Mouse (Mus musculus) ES-Bruce4 (cell line): ENCODE measurements around the gene Gdap2. TPM values are rescaled to one million over a fixed set of nuclear protein-coding genes. Genes with fewer than 3 reads are reported as not detected.

Source experiments
- H3K27ac ChIP-seq: 2 replicates; pipeline ENCODE4 v1.5.1; 2012; ENCODE audit warnings: low read length, inconsistent platforms; ENCODE audit not compliant: insufficient read depth
- H3K27me3 ChIP-seq: 2 replicates; pipeline ENCODE4 v1.6.1; 2012; ENCODE audit warnings: mild to moderate bottlenecking, low read length, inconsistent platforms; ENCODE audit not compliant: control insufficient read depth, poor library complexity, insufficient read depth, severe bottlenecking
- H3K36me3 ChIP-seq: 2 replicates; pipeline ENCODE4 v1.6.1; 2012; ENCODE audit warnings: inconsistent platforms, mild to moderate bottlenecking, low read length, moderate library complexity; ENCODE audit not compliant: control insufficient read depth, poor library complexity, insufficient read depth, severe bottlenecking
- H3K4me1 ChIP-seq: one replicate; pipeline ENCODE4 v1.8.1; 2011; ENCODE audit warnings: low read length; ENCODE audit not compliant: control insufficient read depth, insufficient read depth
- H3K4me3 ChIP-seq: 2 replicates; pipeline ENCODE4 v1.5.1; 2011; ENCODE audit warnings: low read depth, mild to moderate bottlenecking, low read length
- H3K9ac ChIP-seq: 2 replicates; pipeline ENCODE4 v1.6.1; 2012; ENCODE audit warnings: low read depth, mild to moderate bottlenecking, inconsistent platforms; ENCODE audit not compliant: poor library complexity, severe bottlenecking
- H3K9me3 ChIP-seq: replicated peaks from 2 replicates; pipeline ENCODE4 v1.6.1; 2012; ENCODE audit warnings: mild to moderate bottlenecking, low read length, inconsistent platforms; ENCODE audit not compliant: control insufficient read depth, poor library complexity, insufficient read depth, severe bottlenecking
- CTCF ChIP-seq: IDR thresholded peaks from one replicate; pipeline ENCODE4 v1.8.1; 2011; ENCODE audit warnings: low read depth, low read length
- EP300 ChIP-seq: IDR thresholded peaks from 2 replicates; pipeline ENCODE4 v1.6.1; 2011; ENCODE audit warnings: low read depth, low read length; ENCODE audit not compliant: insufficient read depth
- POLR2A ChIP-seq: IDR thresholded peaks from one replicate; pipeline ENCODE4 v1.8.1; 2011; ENCODE audit warnings: low read length; ENCODE audit not compliant: insufficient read depth
- polyA plus RNA-seq: library from polyadenylated mRNA; stranded (reverse); fragments of >200 nt; gene quantifications from 2 replicates; pipeline ENCODE4 v1.2.4, GENCODE M21; 2011; ENCODE audit warnings: low read depth; ENCODE audit not compliant: missing spikeins, insufficient read depth, insufficient read length

Gene Gdap2
- polyA plus RNA-seq, 1 experiment, result 13.5 TPM

DNA sequence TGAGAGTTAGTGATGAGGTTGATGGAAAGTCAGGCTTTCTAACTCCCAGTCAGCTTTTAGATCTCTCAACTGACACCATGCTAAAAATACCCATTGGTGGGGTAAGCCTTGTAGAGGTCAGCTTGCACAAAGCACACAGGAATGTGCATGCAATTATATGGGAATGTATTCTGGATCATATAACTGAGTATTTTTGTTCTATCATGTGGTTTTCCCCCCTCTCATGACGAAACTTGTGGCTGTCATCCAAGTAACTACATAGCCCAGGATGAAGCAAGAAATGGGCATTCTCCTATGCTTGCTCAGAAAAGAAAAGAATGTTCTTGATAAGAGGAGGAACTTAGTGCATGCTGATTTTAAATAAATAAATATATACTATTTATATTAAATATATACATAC is 65.3 kb downstream of the Gdap2 start:
- H3K4me1 ChIP-seq, result no peaks in the 10 kb centered on the region
- H3K27me3 ChIP-seq, result no peaks in the 10 kb centered on the region
- no peaks in the 10 kb centered on the region for H3K36me3 ChIP-seq
- H3K9ac ChIP-seq, result no peak overlapping the region
- no peak overlapping the region for H3K27ac ChIP-seq
- TF ChIP-seq EP300, result no peak
- no peak for TF ChIP-seq CTCF
- TF ChIP-seq POLR2A, result no peak
- no peaks in the 10 kb centered on the region for H3K9me3 ChIP-seq
- no peak overlapping the region for H3K4me3 ChIP-seq

DNA sequence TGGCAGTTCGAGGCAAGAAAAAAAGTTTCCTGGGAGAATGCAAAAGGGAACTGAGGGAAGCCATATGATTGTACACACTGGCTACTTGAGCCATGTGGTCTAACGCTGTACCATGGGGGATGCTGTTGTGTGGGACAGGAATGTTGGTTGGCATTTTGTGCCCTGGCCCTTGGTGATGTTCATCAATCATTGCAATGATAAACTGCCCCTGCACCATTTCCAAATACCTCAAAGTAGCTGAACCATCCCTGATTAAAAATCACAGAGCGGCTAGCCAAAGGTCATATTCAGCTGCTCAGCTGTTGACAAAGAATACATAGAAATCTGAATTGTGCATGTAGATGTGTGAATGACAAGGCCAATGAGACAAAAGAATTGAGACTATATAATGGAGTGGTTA is 66.8 kb downstream of the Gdap2 start:
- no peak overlapping the region for H3K27ac ChIP-seq
- TF ChIP-seq EP300 (no peak), CTCF (no peak), POLR2A (no peak)

GRCm38 (mm10) chr3:100236725-100237436 is 74.7 kb downstream of the Gdap2 start:
- Histone ChIP-seq H3K4me1 (no peaks in the 10 kb centered on the region), H3K27ac (no peak overlapping the region), H3K4me3 (no peak overlapping the region), H3K27me3 (no peaks in the 10 kb centered on the region), H3K9me3 (no peaks in the 10 kb centered on the region), H3K9ac (no peak overlapping the region), H3K36me3 (no peaks in the 10 kb centered on the region)
- TF ChIP-seq POLR2A, result no peak
- no peak for TF ChIP-seq EP300
- no peak for TF ChIP-seq CTCF

More for the DNA sequence above, 66.8 kb downstream of the Gdap2 start:
- Histone ChIP-seq H3K27me3 (no peaks in the 10 kb centered on the region), H3K9ac (no peak overlapping the region), H3K4me3 (no peak overlapping the region), H3K36me3 (no peaks in the 10 kb centered on the region), H3K9me3 (no peaks in the 10 kb centered on the region), H3K4me1 (no peaks in the 10 kb centered on the region)

GRCm38 (mm10) chr3:100242230-100242629 is 80.0 kb downstream of the Gdap2 start:
- Histone ChIP-seq H3K36me3 (no peaks in the 10 kb centered on the region), H3K27ac (no peak overlapping the region), H3K4me1 (no peaks in the 10 kb centered on the region), H3K9ac (no peak overlapping the region), H3K27me3 (no peaks in the 10 kb centered on the region), H3K9me3 (no peaks in the 10 kb centered on the region), H3K4me3 (no peak overlapping the region)
- TF ChIP-seq EP300, result no peak
- TF ChIP-seq CTCF, result no peak
- TF ChIP-seq POLR2A, result no peak

DNA sequence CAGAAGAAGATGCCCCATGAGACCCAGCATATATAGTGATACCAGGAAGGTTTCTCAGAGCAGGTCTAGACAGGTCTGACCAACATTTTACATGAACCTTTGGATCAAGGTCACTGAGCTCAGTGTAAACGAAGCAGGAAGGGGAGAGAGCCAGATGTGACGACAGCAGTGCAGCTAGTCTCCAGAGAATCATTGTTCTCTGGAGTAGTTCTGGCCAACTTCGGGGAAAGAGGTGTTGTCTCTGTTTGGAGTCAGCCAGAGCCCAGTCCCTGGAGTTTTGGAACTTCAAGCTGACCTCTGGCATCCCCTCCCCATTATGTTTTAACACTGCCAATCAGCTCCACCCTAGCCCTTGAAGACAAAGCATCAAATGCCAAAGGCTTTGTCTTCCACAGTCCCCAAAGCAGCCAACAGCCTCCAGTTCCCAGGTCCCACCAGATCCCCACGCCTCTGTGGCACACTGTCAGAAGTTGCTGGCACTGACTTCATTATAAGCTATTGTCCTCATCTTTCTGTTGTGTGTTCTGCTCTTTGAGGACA is 84.2 kb downstream of the Gdap2 start:
- H3K27ac ChIP-seq, result no peak overlapping the region
- no peak overlapping the region for H3K9ac ChIP-seq
- TF ChIP-seq POLR2A (no peak), EP300 (no peak), CTCF (no peak)
- no peaks in the 10 kb centered on the region for H3K27me3 ChIP-seq
- no peak overlapping the region for H3K4me3 ChIP-seq
- no peaks in the 10 kb centered on the region for H3K4me1 ChIP-seq
- no peaks in the 10 kb centered on the region for H3K9me3 ChIP-seq
- H3K36me3 ChIP-seq, result no peaks in the 10 kb centered on the region

Other genes with a start within 250 kb of the Gdap2 start
- gene Wdr3, start within 50 bp of the Gdap2 start, polyA plus RNA-seq, result 78.0 and 85.7 TPM in 2 replicates